Mouse (Mus musculus): ENCODE results near the gene Pik3r1.

DNA sequence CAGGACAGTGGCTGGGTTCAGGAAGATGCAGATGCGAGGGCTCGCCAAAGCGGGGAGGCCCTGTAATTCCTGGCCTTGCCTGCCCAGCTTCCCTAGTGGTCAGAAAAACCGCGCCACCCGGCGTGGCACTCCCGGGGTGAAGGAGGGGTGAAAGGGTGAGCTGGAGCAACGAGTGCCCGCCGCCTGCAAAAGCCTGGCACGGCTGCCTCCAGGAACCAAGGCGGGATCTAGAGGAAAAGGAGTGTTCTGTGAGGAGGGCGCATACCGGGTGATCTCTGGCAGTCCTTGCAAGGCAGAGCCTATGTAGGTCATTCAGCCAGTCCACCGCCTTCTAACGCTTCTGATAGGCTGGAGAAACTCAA is 594 bp upstream of the Pik3r1 start:
- TF ChIP-seq POLR2A (IDR thresholded peaks at IDR 0.05; ENCODE audit: control insufficient read depth, extremely low read depth, insufficient read depth, low read length, poor library complexity) (no peak), CTCF (IDR thresholded peaks at IDR 0.05; ENCODE audit: borderline replicate concordance, control insufficient read depth, extremely low read depth, insufficient read depth, low read length, poor library complexity) (no peak)

All from thymus, adult 2 months (tissue).